Mouse (Mus musculus): ENCODE data around the gene Wdr74.

Wdr74 gene

GRCm38 (mm10) chr19:8741243-8741869 lies 5.7 kb downstream of the Wdr74 start, which contains the start of gene Stx5a:
Stx5a (plus strand) TSS chr19:8741413.
- DNase-seq (ENCODE audit: low spot score), result peak; percentile 97

GRCm38 (mm10) chr19:8742176-8742575 lies 6.5 kb downstream of the Wdr74 start:
- DNase-seq (ENCODE audit: low spot score), result no peak

- no peak for DNase-seq (ENCODE audit: low spot score)
These were observed 9.8 kb downstream of the Wdr74 start for GRCm38 (mm10) chr19:8745382-8745781.

- DNase-seq (ENCODE audit: low spot score), result no peak
These were observed 11.7 kb downstream of the Wdr74 start for GRCm38 (mm10) chr19:8747368-8747767.

- no peak for DNase-seq (ENCODE audit: low spot score)
These were observed 20.0 kb downstream of the Wdr74 start for GRCm38 (mm10) chr19:8755652-8756051.

- DNase-seq (ENCODE audit: low spot score), result peak; percentile 65
These were observed 21.2 kb downstream of the Wdr74 start, which contains the start of gene Nxf1 for GRCm38 (mm10) chr19:8756635-8757387. Nxf1 (plus strand) TSS chr19:8757073.

GRCm38 (mm10) chr19:8757471-8757998 lies 21.9 kb downstream of the Wdr74 start:
- DNase-seq (ENCODE audit: low spot score), result no peak

GRCm38 (mm10) chr19:8758899-8759298 lies 23.3 kb downstream of the Wdr74 start:
- no peak for DNase-seq (ENCODE audit: low spot score)

GRCm38 (mm10) chr19:8760757-8761156 lies 25.1 kb downstream of the Wdr74 start:
- DNase-seq (ENCODE audit: low spot score), result no peak

- no peak for DNase-seq (ENCODE audit: low spot score)
These were observed 27.6 kb downstream of the Wdr74 start for GRCm38 (mm10) chr19:8763276-8763675.

- no peak for DNase-seq (ENCODE audit: low spot score)
These were observed 29.9 kb downstream of the Wdr74 start for GRCm38 (mm10) chr19:8765562-8765961.

- DNase-seq (ENCODE audit: low spot score), result peak; percentile 56
These were observed 35.1 kb downstream of the Wdr74 start, which contains the start of gene Tmem223 for GRCm38 (mm10) chr19:8770567-8771270. Tmem223 (plus strand) TSS chr19:8770996.

GRCm38 (mm10) chr19:8772996-8773395 lies 37.4 kb downstream of the Wdr74 start:
- DNase-seq (ENCODE audit: low spot score), result no peak

GRCm38 (mm10) chr19:8773409-8773808 lies 37.8 kb downstream of the Wdr74 start:
- no peak for DNase-seq (ENCODE audit: low spot score)

GRCm38 (mm10) chr19:8774086-8774835 lies 38.6 kb downstream of the Wdr74 start, which contains the start of gene Tmem179b:
Tmem179b (minus strand) TSS chr19:8774467.
- DNase-seq (ENCODE audit: low spot score), result peak; percentile 91

GRCm38 (mm10) chr19:8774951-8775421 lies 39.4 kb downstream of the Wdr74 start:
- DNase-seq (ENCODE audit: low spot score), result no peak

- peak; percentile 94 for DNase-seq (ENCODE audit: low spot score)
These were observed 50.6 kb downstream of the Wdr74 start, which contains the start of gene Taf6l for GRCm38 (mm10) chr19:8786008-8786781. Taf6l (minus strand) TSS chr19:8786417.

- DNase-seq (ENCODE audit: low spot score), result no peak
These were observed 52.9 kb downstream of the Wdr74 start for GRCm38 (mm10) chr19:8788521-8788920.

- DNase-seq (ENCODE audit: low spot score), result no peak
These were observed 53.5 kb downstream of the Wdr74 start for GRCm38 (mm10) chr19:8789171-8789570.

GRCm38 (mm10) chr19:8790171-8790570 lies 54.5 kb downstream of the Wdr74 start:
- DNase-seq (ENCODE audit: low spot score), result no peak
